Comparison of ENCODE assay signal across 12 mouse cellular contexts in the genomic region with DNA sequence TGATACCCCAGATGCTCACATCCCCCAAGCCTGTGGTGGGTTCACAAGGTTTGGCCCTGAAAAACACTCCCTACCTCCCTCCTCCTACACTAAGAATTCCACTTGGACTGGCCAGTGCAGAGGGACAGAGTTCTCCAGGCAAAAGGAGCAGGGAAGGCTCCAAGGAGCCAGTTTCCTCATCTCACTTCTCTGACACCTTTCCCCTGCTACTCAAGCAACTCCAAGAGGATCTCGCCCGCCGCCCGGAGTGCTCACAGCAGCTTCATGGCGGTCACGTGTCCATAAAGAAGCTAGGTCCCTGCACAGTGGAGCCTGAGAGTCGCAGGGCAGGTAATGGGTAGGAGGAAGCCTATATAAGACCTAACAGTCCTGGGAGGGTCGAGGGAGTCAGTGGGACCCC. TPM values are rescaled to one million over a fixed set of nuclear protein-coding genes. Genes with fewer than 3 reads are reported as not detected.
DNase-seq lines count a peak whose midpoint lies in the region; ATAC-seq lines count a peak whose summit lies in the region.
"Had no signal": no experiment of that assay in that cellular context is flagged by ENCODE, and none has a peak within 500 bp of the region (broad histone marks: within the 10 kb centered on the region; RNA-seq: fewer than 3 reads in every experiment).

No protein-coding gene starts in this region.

- H3K4me2 ChIP-seq in kidney, embryonic 15.5 days, result no peak overlapping the region
- no peak overlapping the region for H3K4me2 ChIP-seq in limb, embryonic 13.5 days (replicated peaks)
- H3K4me2 ChIP-seq: hindbrain, embryonic 14.5 days had no signal

- H3K36me3 ChIP-seq in heart, embryonic 10.5 days, result peaks cover 23% of the 10 kb centered on the region
- H3K36me3 ChIP-seq in kidney, embryonic 15.5 days, result peaks cover 16% of the 10 kb centered on the region
- H3K36me3 ChIP-seq in limb, embryonic 13.5 days, result peaks cover 27% of the 10 kb centered on the region

- peaks cover 64% of the 10 kb centered on the region for H3K4me1 ChIP-seq in heart, embryonic 10.5 days
- H3K4me1 ChIP-seq in kidney, embryonic 15.5 days, result peaks cover 34% of the 10 kb centered on the region
- H3K4me1 ChIP-seq in brown adipose tissue, adult 24 weeks (ENCODE audit: control insufficient read depth, insufficient read depth, insufficient read length, low read length), result peaks cover 9% of the 10 kb centered on the region
- peaks cover 52% of the 10 kb centered on the region for H3K4me1 ChIP-seq in limb, embryonic 13.5 days
- H3K4me1 ChIP-seq: midbrain, embryonic 10.5 days had no signal

- H3K9ac ChIP-seq in kidney, embryonic 15.5 days, result no peak overlapping the region
- H3K9ac ChIP-seq in limb, embryonic 13.5 days, result no peak overlapping the region
- H3K9ac ChIP-seq: hindbrain, embryonic 14.5 days had no signal

- no peak overlapping the region for H3K4me3 ChIP-seq in heart, embryonic 10.5 days
- H3K4me3 ChIP-seq in kidney, embryonic 15.5 days (replicated peaks), result no peak overlapping the region
- no peak overlapping the region for H3K4me3 ChIP-seq in brown adipose tissue, adult 24 weeks (ENCODE audit: insufficient read depth, low read depth, low read length)
- no peak overlapping the region for H3K4me3 ChIP-seq in limb, embryonic 13.5 days
- H3K4me3 ChIP-seq: erythroblast, embryonic 14.5 days; midbrain, embryonic 10.5 days; myocyte had no signal

- ATAC-seq in kidney, embryonic 15.5 days (replicated peaks; ENCODE audit: low FRiP score), result peak; percentile 10
- ATAC-seq in limb, embryonic 13.5 days (ENCODE audit: low FRiP score, low read depth), result no peak
- ATAC-seq in megakaryocyte progenitor cell, adult 5-6 weeks (replicated peaks; ENCODE audit: poor library complexity), result no peak

- DNase-seq in heart, embryonic 10.5 days (ENCODE audit: low spot score), result no peak
- no peak for DNase-seq in heart, postnatal 4 days
- no peak for DNase-seq in kidney, adult 9 months
- no peak for DNase-seq in thymus, postnatal 14 days

- H3K9me3 ChIP-seq in heart, embryonic 10.5 days, result no peaks in the 10 kb centered on the region
- no peaks in the 10 kb centered on the region for H3K9me3 ChIP-seq in kidney, embryonic 15.5 days (replicated peaks)
- no peaks in the 10 kb centered on the region for H3K9me3 ChIP-seq in limb, embryonic 13.5 days
- H3K9me3 ChIP-seq: midbrain, embryonic 10.5 days had no signal

- WGBS in heart, embryonic 10.5 days, result 75% methylated on average over 8 of the region's 8 CpGs
- 76% methylated on average over 8 of the region's 8 CpGs for WGBS in kidney, embryonic 15.5 days
- WGBS in limb, embryonic 13.5 days, result 82% methylated on average over 8 of the region's 8 CpGs

- peak overlapping the region; percentile 91 for H3K27ac ChIP-seq in heart, embryonic 10.5 days
- H3K27ac ChIP-seq in kidney, embryonic 15.5 days, result peak overlapping the region; percentile 76; the same call in 1 of the 2 replicates
- peak overlapping the region; percentile 91 for H3K27ac ChIP-seq in brown adipose tissue, adult 24 weeks (replicated peaks; ENCODE audit: low read depth, low read length)
- peak overlapping the region; percentile 95 for H3K27ac ChIP-seq in limb, embryonic 13.5 days
- H3K27ac ChIP-seq: hindbrain, embryonic 14.5 days; midbrain, embryonic 10.5 days had no signal

- H3K27me3 ChIP-seq in heart, embryonic 10.5 days (ENCODE audit: insufficient read depth, poor library complexity, severe bottlenecking), result no peaks in the 10 kb centered on the region
- H3K27me3 ChIP-seq in kidney, embryonic 15.5 days, result no peaks in the 10 kb centered on the region
- no peaks in the 10 kb centered on the region for H3K27me3 ChIP-seq in limb, embryonic 13.5 days

RNA-seq across cellular contexts. Expression of a gene that starts 14.5 kb away (rescaled TPM):
- 112 and 182 TPM in 2 replicates for polyA plus RNA-seq in heart, embryonic 10.5 days (2016; fragmentation: Nextera tagmentation; extraction: Ambion mirVana)
- total RNA-seq in heart, postnatal 4 days (2021), result 100 to 1,000 TPM; 344 to 352 TPM
- 77.3 and 88.3 TPM in 2 replicates for polyA plus RNA-seq in kidney, embryonic 15.5 days (2015; fragmentation: Nextera tagmentation; extraction: Ambion mirVana)
- 51.9 and 52.1 TPM in 2 replicates for polyA plus RNA-seq in brown adipose tissue, adult 24 weeks (2012; ENCODE audit: insufficient read depth, insufficient read length, missing spikeins)
- polyA plus RNA-seq in limb, embryonic 13.5 days (2015; fragmentation: Nextera tagmentation; extraction: Ambion mirVana), result 95.7 and 107 TPM in 2 replicates
- total RNA-seq in megakaryocyte progenitor cell, adult 5-6 weeks (2015), result 8.5 and 8.7 TPM in 2 replicates
- total RNA-seq in megakaryocyte progenitor cell, adult 5-6 weeks (2017), result 24.0 and 33.9 TPM in 2 replicates

RNA-seq across cellular contexts. Expression of a gene that starts 23.2 kb away (rescaled TPM):
- polyA plus RNA-seq in heart, embryonic 10.5 days (2016; fragmentation: Nextera tagmentation; extraction: Ambion mirVana), result 28.9 and 29.5 TPM in 2 replicates
- total RNA-seq in heart, postnatal 4 days (2021), result 10 to 100 TPM; 16.9 to 18.0 TPM
- polyA plus RNA-seq in kidney, embryonic 15.5 days (2015; fragmentation: Nextera tagmentation; extraction: Ambion mirVana), result 27.8 and 31.7 TPM in 2 replicates
- 12.6 and 16.9 TPM in 2 replicates for polyA plus RNA-seq in brown adipose tissue, adult 24 weeks (2012; ENCODE audit: insufficient read depth, insufficient read length, missing spikeins)
- 29.3 and 29.9 TPM in 2 replicates for polyA plus RNA-seq in limb, embryonic 13.5 days (2015; fragmentation: Nextera tagmentation; extraction: Ambion mirVana)
- total RNA-seq in megakaryocyte progenitor cell, adult 5-6 weeks (2015), result 11.5 and 11.8 TPM in 2 replicates
- total RNA-seq in megakaryocyte progenitor cell, adult 5-6 weeks (2017), result 13.3 and 18.0 TPM in 2 replicates
